Mouse (Mus musculus) T-cell, adult 2 months (primary cell): ENCODE measurements around the gene Wwc1.

Experiments
- DNase-seq: peaks from one replicate; pipeline ENCODE4 v3.0.0; 2022; ENCODE audit warnings: low spot score

Gene Wwc1

GRCm38 (mm10) chr11:35933402-35934085 is 46.8 kb downstream of the Wwc1 start:
- no peak for DNase-seq

- DNase-seq = no peak
Observed at GRCm38 (mm10) chr11:35932121-35932885, 48.0 kb downstream of the Wwc1 start.

- DNase-seq = no peak
Observed at GRCm38 (mm10) chr11:35930511-35931060, 49.7 kb downstream of the Wwc1 start.

- DNase-seq = no peak
Observed at GRCm38 (mm10) chr11:35928453-35928852, 51.9 kb downstream of the Wwc1 start.

GRCm38 (mm10) chr11:35927309-35927708 is 53.0 kb downstream of the Wwc1 start:
- DNase-seq = no peak

- no peak for DNase-seq
Observed at GRCm38 (mm10) chr11:35925592-35925991, 54.7 kb downstream of the Wwc1 start.

- no peak for DNase-seq
Observed at GRCm38 (mm10) chr11:35922205-35922873, 58.0 kb downstream of the Wwc1 start.

GRCm38 (mm10) chr11:35920776-35921175 is 59.6 kb downstream of the Wwc1 start:
- DNase-seq = no peak

GRCm38 (mm10) chr11:35919856-35920503 is 60.3 kb downstream of the Wwc1 start:
- DNase-seq = no peak

- no peak for DNase-seq
Observed at GRCm38 (mm10) chr11:35919383-35919782, 60.9 kb downstream of the Wwc1 start.

- no peak for DNase-seq
Observed at GRCm38 (mm10) chr11:35916466-35917185, 63.7 kb downstream of the Wwc1 start.

GRCm38 (mm10) chr11:35915546-35915945 is 64.8 kb downstream of the Wwc1 start:
- DNase-seq = no peak

GRCm38 (mm10) chr11:35913418-35914044 is 66.8 kb downstream of the Wwc1 start:
- DNase-seq = no peak

- no peak for DNase-seq
Observed at GRCm38 (mm10) chr11:35904955-35905550, 75.3 kb downstream of the Wwc1 start.

GRCm38 (mm10) chr11:35903079-35903478 is 77.2 kb downstream of the Wwc1 start:
- no peak for DNase-seq

- no peak for DNase-seq
Observed at GRCm38 (mm10) chr11:35899946-35900345, 80.4 kb downstream of the Wwc1 start.

- no peak for DNase-seq
Observed at GRCm38 (mm10) chr11:35893454-35893853, 86.9 kb downstream of the Wwc1 start.

GRCm38 (mm10) chr11:35893018-35893421 is 87.3 kb downstream of the Wwc1 start:
- no peak for DNase-seq

GRCm38 (mm10) chr11:35892293-35892692 is 88.0 kb downstream of the Wwc1 start:
- no peak for DNase-seq

- DNase-seq = no peak
Observed at GRCm38 (mm10) chr11:35888790-35889189, 91.5 kb downstream of the Wwc1 start.

- DNase-seq = no peak
Observed at GRCm38 (mm10) chr11:35882777-35883176, 97.5 kb downstream of the Wwc1 start.
